Mouse (Mus musculus) heart, adult 8-10 months (tissue): Measurements from ENCODE around the gene Spop. TPM values are rescaled to one million over a fixed set of nuclear protein-coding genes. Genes with fewer than 3 reads are reported as not detected.

Experiments used
- DNase-seq: peaks from one replicate; pipeline ENCODE4 v3.0.0; 2022; ENCODE audit warnings: low spot score
- total RNA-seq, 4 experiments: library from RNA; stranded (reverse); gene quantifications; 2 replicates each; pipeline ENCODE4 v1.2.4; 2022

The Spop gene
- total RNA-seq, 4 experiments from 2014 or later: 159 to 184 (median 160) TPM

- no peak for DNase-seq
These were observed 106.1 kb downstream of the Spop start for GRCm38 (mm10) chr11:95519996-95520395.

GRCm38 (mm10) chr11:95520456-95521072 lies 106.7 kb downstream of the Spop start:
- DNase-seq: peak; percentile 82

DNA sequence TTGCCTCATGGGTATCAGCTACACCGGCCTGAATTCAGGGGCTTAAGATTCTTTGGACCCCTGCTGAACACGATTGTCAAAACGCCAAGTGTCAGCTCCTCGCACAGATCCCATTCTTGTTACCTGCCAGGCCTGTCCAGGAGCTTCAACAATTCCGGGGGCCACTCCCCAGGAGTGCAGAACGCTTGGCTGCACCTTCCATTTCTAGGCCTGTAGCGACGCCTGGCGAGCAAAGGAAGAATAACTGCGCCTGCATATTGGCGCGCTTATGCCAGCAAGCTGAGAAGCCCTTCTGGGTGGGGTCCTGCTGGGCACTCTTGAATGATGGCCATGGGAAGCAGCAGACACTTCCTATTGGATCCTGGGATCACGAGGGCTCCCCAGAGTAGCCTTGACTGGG lies 107.7 kb downstream of the Spop start:
- peak; percentile 70 for DNase-seq

DNA sequence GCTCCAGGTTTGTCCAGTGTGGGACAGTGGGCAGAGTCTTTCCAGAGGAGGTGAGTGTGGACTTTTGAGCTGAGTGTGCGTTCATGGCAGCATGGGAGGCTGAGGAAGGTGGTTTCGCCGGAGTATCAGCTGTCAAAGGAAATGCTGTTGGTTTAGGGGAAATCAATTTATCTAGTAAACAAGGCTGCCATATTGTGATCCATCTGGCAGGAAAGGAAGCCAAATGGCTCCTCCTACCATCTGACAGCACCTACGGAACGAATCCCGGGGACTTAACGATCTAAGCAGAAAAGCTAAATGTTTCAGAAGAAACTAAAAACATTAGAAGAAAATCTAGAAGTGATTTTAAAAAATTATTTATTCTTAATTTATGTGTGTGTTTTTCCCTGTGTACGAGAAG lies 113.4 kb downstream of the Spop start:
- no peak for DNase-seq

DNA sequence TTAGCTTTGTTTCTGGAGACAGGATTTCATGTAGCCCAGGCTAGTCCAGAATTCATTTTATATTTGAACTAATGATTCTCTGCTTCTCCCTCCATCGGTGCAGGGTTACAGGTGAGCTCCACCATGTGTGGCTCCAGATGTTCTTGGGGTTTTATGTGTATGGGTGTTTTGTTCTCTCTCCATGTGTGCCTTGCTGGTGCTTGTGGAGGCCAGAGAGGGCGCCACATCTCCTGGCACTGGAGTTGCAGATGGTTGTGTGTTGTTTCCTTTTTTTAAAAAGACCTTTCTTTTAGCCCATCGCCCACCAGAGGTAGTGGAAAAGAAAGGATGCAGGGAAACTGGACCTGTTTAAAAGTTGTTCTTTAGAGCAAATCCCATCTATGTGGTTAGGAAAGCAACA lies 114.4 kb downstream of the Spop start:
- no peak for DNase-seq

DNA sequence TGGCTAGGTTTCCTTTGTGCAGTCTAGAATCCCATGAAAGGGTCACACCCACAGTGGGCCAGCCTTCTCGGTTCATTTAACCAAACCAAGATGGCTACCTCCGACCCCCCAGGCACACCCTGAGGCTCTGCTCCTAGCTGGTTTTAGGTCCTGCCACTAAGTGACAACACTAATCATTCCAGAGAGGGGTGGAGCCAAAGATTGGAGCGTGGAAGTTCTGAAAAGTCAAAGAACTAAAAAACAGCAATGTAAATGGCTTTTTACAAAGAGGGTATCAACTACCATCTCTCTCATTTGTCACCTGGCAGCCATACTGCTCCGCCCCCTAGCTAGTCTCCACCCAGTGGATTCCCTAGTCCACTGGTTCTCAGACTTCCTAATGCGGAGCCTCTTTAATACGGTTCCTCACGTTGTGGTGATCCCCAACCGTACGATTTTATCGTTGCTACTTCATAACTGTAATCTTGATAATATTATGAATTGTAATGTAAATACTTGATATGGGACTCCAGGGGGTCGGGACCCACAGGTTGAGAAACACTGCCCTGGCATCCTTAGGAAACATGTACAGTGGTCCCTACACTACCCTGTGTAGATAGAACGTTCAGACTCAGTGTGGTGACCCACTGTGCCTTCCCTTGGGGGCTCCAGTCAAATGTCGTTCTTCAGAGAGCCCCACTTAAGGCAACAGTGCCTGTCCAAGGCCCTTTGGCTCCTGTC lies 118.6 kb downstream of the Spop start:
- no peak for DNase-seq

- peak; percentile 82 for DNase-seq
These were observed 119.7 kb downstream of the Spop start for GRCm38 (mm10) chr11:95533484-95534160.

- DNase-seq: peak; percentile 18
These were observed 124.7 kb downstream of the Spop start for GRCm38 (mm10) chr11:95538378-95539104.

DNA sequence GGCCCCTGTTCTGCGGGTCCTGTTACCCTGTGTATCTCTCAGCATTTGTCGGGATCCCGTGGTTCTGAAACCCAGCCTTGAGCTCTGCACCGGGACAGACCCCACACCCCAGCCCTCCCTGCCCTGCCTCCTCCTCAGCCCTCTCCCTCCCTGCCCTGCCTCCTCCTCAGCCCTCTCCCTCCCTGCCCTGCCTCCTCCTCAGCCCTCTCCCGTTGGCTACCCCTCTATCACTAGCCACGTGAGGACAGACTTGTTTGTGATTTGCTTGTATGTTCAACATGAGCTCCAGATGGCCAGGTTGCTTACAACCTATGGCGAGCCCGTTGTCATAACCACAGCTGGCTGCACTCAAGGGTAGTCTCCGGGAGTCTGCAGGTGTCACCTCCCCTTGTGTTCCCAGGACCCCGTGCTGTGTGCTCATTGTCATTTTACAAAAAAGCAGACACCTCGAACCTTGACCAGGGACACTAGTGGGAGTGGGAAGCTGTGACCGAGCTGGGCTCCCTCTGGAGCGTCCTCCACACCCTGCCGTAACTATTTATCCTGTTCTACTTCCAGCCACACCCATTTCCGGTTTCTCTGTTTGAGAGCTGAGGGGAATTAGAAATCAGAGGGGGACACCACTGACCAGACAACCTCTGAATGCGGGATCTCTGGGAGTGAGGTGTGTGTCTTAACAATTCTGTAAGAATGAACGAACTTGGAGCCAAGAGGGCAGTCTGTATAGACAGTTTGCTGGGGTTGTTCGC lies 126.9 kb downstream of the Spop start:
- DNase-seq: no peak

Other genes with a start within 250 kb of the Spop start
- gene Tac4, start 152.6 kb upstream of the Spop start, total RNA-seq: not detected
- 10 to 100 TPM; 27.2 to 37.8 (median 32.3) TPM for gene Kat7, start 103.8 kb upstream of the Spop start, total RNA-seq
- gene Fam117a, start 77.1 kb upstream of the Spop start, total RNA-seq: 1 to 10 TPM; 5.1 to 6.6 (median 6.0) TPM
- 10 to 100 TPM; 35.4 to 42.2 (median 36.5) TPM for gene Slc35b1, start 29.4 kb upstream of the Spop start, total RNA-seq
- under 1 TPM; 0.41 to 0.76 (median 0.50) TPM for gene Nxph3, start 100.5 kb downstream of the Spop start, total RNA-seq
- under 1 TPM; 0.29 to 0.52 (median 0.47) TPM for gene Ngfr, start 173.7 kb downstream of the Spop start, total RNA-seq